14 mouse cellular contexts compared by ENCODE assay signal in the genomic region with DNA sequence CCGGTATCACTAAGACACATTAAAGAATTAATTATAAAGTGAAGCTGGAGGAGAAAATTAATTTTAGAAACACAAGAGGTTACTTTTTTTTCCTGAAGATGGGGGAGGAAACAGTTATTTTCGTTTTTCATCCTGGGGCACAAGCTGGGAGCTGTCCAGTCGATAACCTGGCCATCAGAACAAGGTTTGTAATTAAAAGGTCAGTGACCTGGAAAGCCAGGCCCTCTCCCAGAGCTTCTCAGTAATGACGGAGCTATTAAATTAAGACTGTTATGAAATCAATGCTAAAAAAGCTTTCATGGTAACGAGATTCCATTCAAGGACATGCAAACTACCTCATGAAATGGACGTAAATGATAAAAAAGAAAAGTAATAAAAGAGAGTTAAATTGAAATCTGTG.
"Had no signal": no experiment of that assay in that cellular context is flagged by ENCODE, and none has a peak within 500 bp of the region (broad histone marks: within the 10 kb centered on the region; RNA-seq: fewer than 3 reads in every experiment).

No protein-coding gene starts in this region.

- H3K27me3 ChIP-seq: liver, embryonic 12.5 days; liver, embryonic 15.5 days; midbrain, embryonic 15.5 days; neural tube, embryonic 12.5 days had no signal

- H3K4me3 ChIP-seq: left cerebral cortex, adult 2 months; liver, embryonic 12.5 days; liver, embryonic 15.5 days; midbrain, embryonic 12.5 days; midbrain, embryonic 15.5 days; neural tube, embryonic 12.5 days had no signal

- ATAC-seq: intestine, postnatal 0 days; liver, embryonic 12.5 days; midbrain, embryonic 15.5 days had no signal

- H3K4me1 ChIP-seq: liver, embryonic 15.5 days had no signal

- H3K9ac ChIP-seq: liver, embryonic 12.5 days; liver, embryonic 15.5 days; midbrain, embryonic 12.5 days; midbrain, embryonic 15.5 days; neural tube, embryonic 12.5 days had no signal

- H3K36me3 ChIP-seq: midbrain, embryonic 12.5 days; midbrain, embryonic 15.5 days had no signal

- H3K9me3 ChIP-seq: liver, embryonic 12.5 days; liver, embryonic 15.5 days; midbrain, embryonic 12.5 days; midbrain, embryonic 15.5 days; neural tube, embryonic 12.5 days had no signal

- H3K27ac ChIP-seq: left cerebral cortex, adult 2 months; liver, embryonic 12.5 days; liver, embryonic 15.5 days; macrophage; midbrain, embryonic 12.5 days; midbrain, embryonic 15.5 days; neural tube, embryonic 12.5 days had no signal

- H3K4me2 ChIP-seq: liver, embryonic 12.5 days; liver, embryonic 15.5 days; midbrain, embryonic 12.5 days; midbrain, embryonic 15.5 days; neural tube, embryonic 12.5 days had no signal

- DNase-seq: kidney, adult 8-10 months; kidney, postnatal 10 days; layer of hippocampus, postnatal 36 days; lung, adult 18-20 months; thymus, adult 18-20 months; thymus, postnatal 36 days had no signal
